Mouse (Mus musculus): Measurements from ENCODE around the gene A930004D18Rik. TPM values are rescaled to one million over a fixed set of nuclear protein-coding genes. Genes with fewer than 3 reads are reported as not detected.

Gene A930004D18Rik
- polyA plus RNA-seq, 1 experiment from 2014 or later: 9.8 TPM

GRCm38 (mm10) chr2:18025116-18025515 is 12.4 kb downstream of the A930004D18Rik start:
- Histone ChIP-seq H3K9me3 (ENCODE audit: control insufficient read depth, low read length) (no peaks in the 10 kb centered on the region), H3K9ac (ENCODE audit: low read depth, low read length) (no peak overlapping the region), H3K4me1 (ENCODE audit: control insufficient read depth, insufficient read depth, low read length) (peaks cover 10% of the 10 kb centered on the region; the same call in 1 of the 2 replicates), H3K27ac (ENCODE audit: low read length) (no peak overlapping the region), H3K4me3 (ENCODE audit: low read length) (no peak overlapping the region), H3K4me2 (ENCODE audit: low read depth, low read length) (no peak overlapping the region), H3K36me3 (ENCODE audit: control insufficient read depth, insufficient read depth, low read length) (no peaks in the 10 kb centered on the region), H3K27me3 (replicated peaks; ENCODE audit: control insufficient read depth, insufficient read depth, low read length) (no peaks in the 10 kb centered on the region)
- ATAC-seq: no peak
- WGBS: 59% methylated on average over 5 of the region's 5 CpGs

GRCm38 (mm10) chr2:18022886-18023285 is 14.7 kb downstream of the A930004D18Rik start:
- no peak for ATAC-seq
- WGBS: 77% methylated on average over 1 of the region's 1 CpGs
- Histone ChIP-seq H3K27ac (ENCODE audit: low read length) (no peak overlapping the region), H3K4me1 (ENCODE audit: control insufficient read depth, insufficient read depth, low read length) (peaks cover 10% of the 10 kb centered on the region; the same call in 1 of the 2 replicates), H3K9ac (ENCODE audit: low read depth, low read length) (no peak overlapping the region), H3K9me3 (ENCODE audit: control insufficient read depth, low read length) (no peaks in the 10 kb centered on the region), H3K4me3 (ENCODE audit: low read length) (no peak overlapping the region), H3K27me3 (replicated peaks; ENCODE audit: control insufficient read depth, insufficient read depth, low read length) (no peaks in the 10 kb centered on the region), H3K36me3 (ENCODE audit: control insufficient read depth, insufficient read depth, low read length) (no peaks in the 10 kb centered on the region), H3K4me2 (ENCODE audit: low read depth, low read length) (no peak overlapping the region)

GRCm38 (mm10) chr2:18019122-18019521 is 18.4 kb downstream of the A930004D18Rik start:
- Histone ChIP-seq H3K27ac (ENCODE audit: low read length) (no peak overlapping the region), H3K4me1 (ENCODE audit: control insufficient read depth, insufficient read depth, low read length) (no peaks in the 10 kb centered on the region), H3K9ac (ENCODE audit: low read depth, low read length) (no peak overlapping the region), H3K4me3 (ENCODE audit: low read length) (no peak overlapping the region), H3K36me3 (ENCODE audit: control insufficient read depth, insufficient read depth, low read length) (no peaks in the 10 kb centered on the region), H3K9me3 (ENCODE audit: control insufficient read depth, low read length) (no peaks in the 10 kb centered on the region), H3K4me2 (ENCODE audit: low read depth, low read length) (no peak overlapping the region), H3K27me3 (replicated peaks; ENCODE audit: control insufficient read depth, insufficient read depth, low read length) (no peaks in the 10 kb centered on the region)
- ATAC-seq: no peak
- 78% methylated on average over 1 of the region's 1 CpGs for WGBS

GRCm38 (mm10) chr2:18017321-18017720 is 20.2 kb downstream of the A930004D18Rik start:
- 93% methylated on average over 6 of the region's 6 CpGs for WGBS
- Histone ChIP-seq H3K9me3 (ENCODE audit: control insufficient read depth, low read length) (no peaks in the 10 kb centered on the region), H3K27ac (ENCODE audit: low read length) (no peak overlapping the region), H3K4me2 (ENCODE audit: low read depth, low read length) (no peak overlapping the region), H3K4me1 (ENCODE audit: control insufficient read depth, insufficient read depth, low read length) (no peaks in the 10 kb centered on the region), H3K4me3 (ENCODE audit: low read length) (no peak overlapping the region), H3K27me3 (replicated peaks; ENCODE audit: control insufficient read depth, insufficient read depth, low read length) (no peaks in the 10 kb centered on the region), H3K36me3 (ENCODE audit: control insufficient read depth, insufficient read depth, low read length) (no peaks in the 10 kb centered on the region), H3K9ac (ENCODE audit: low read depth, low read length) (no peak overlapping the region)
- ATAC-seq: no peak

- Histone ChIP-seq H3K4me2 (ENCODE audit: low read depth, low read length) (no peak overlapping the region), H3K27ac (ENCODE audit: low read length) (no peak overlapping the region), H3K36me3 (ENCODE audit: control insufficient read depth, insufficient read depth, low read length) (no peaks in the 10 kb centered on the region), H3K4me1 (ENCODE audit: control insufficient read depth, insufficient read depth, low read length) (no peaks in the 10 kb centered on the region), H3K4me3 (ENCODE audit: low read length) (no peak overlapping the region), H3K27me3 (replicated peaks; ENCODE audit: control insufficient read depth, insufficient read depth, low read length) (no peaks in the 10 kb centered on the region), H3K9me3 (ENCODE audit: control insufficient read depth, low read length) (no peaks in the 10 kb centered on the region), H3K9ac (ENCODE audit: low read depth, low read length) (no peak overlapping the region)
- 92% methylated on average over 1 of the region's 1 CpGs for WGBS
- ATAC-seq: no peak
These were observed 20.9 kb downstream of the A930004D18Rik start for GRCm38 (mm10) chr2:18016639-18017038.

- no peaks in the 10 kb centered on the region for H3K9me3 ChIP-seq (ENCODE audit: control insufficient read depth, low read length)
- no peaks in the 10 kb centered on the region for H3K4me1 ChIP-seq (ENCODE audit: control insufficient read depth, insufficient read depth, low read length)
- H3K27me3 ChIP-seq (replicated peaks; ENCODE audit: control insufficient read depth, insufficient read depth, low read length): no peaks in the 10 kb centered on the region
- no peak overlapping the region for H3K27ac ChIP-seq (ENCODE audit: low read length)
- H3K9ac ChIP-seq (ENCODE audit: low read depth, low read length): no peak overlapping the region
- H3K4me2 ChIP-seq (ENCODE audit: low read depth, low read length): no peak overlapping the region
- H3K36me3 ChIP-seq (ENCODE audit: control insufficient read depth, insufficient read depth, low read length): no peaks in the 10 kb centered on the region
- no peak overlapping the region for H3K4me3 ChIP-seq (ENCODE audit: low read length)
- WGBS: 63% methylated on average over 3 of the region's 3 CpGs
- ATAC-seq: no peak
These were observed 22.0 kb downstream of the A930004D18Rik start for GRCm38 (mm10) chr2:18015581-18015980.

GRCm38 (mm10) chr2:18012866-18013265 is 24.7 kb downstream of the A930004D18Rik start:
- no peak overlapping the region for H3K4me2 ChIP-seq (ENCODE audit: low read depth, low read length)
- H3K27ac ChIP-seq (ENCODE audit: low read length): no peak overlapping the region
- WGBS: 85% methylated on average over 3 of the region's 3 CpGs
- no peaks in the 10 kb centered on the region for H3K4me1 ChIP-seq (ENCODE audit: control insufficient read depth, insufficient read depth, low read length)
- H3K9ac ChIP-seq (ENCODE audit: low read depth, low read length): no peak overlapping the region
- no peaks in the 10 kb centered on the region for H3K36me3 ChIP-seq (ENCODE audit: control insufficient read depth, insufficient read depth, low read length)
- H3K27me3 ChIP-seq (replicated peaks; ENCODE audit: control insufficient read depth, insufficient read depth, low read length): no peaks in the 10 kb centered on the region
- H3K9me3 ChIP-seq (ENCODE audit: control insufficient read depth, low read length): no peaks in the 10 kb centered on the region
- H3K4me3 ChIP-seq (ENCODE audit: low read length): no peak overlapping the region
- no peak for ATAC-seq

- H3K9ac ChIP-seq (ENCODE audit: low read depth, low read length): no peak overlapping the region
- 81% methylated on average over 6 of the region's 6 CpGs for WGBS
- ATAC-seq: no peak
- no peaks in the 10 kb centered on the region for H3K9me3 ChIP-seq (ENCODE audit: control insufficient read depth, low read length)
- no peak overlapping the region for H3K4me2 ChIP-seq (ENCODE audit: low read depth, low read length)
- no peaks in the 10 kb centered on the region for H3K36me3 ChIP-seq (ENCODE audit: control insufficient read depth, insufficient read depth, low read length)
- no peaks in the 10 kb centered on the region for H3K4me1 ChIP-seq (ENCODE audit: control insufficient read depth, insufficient read depth, low read length)
- H3K27ac ChIP-seq (ENCODE audit: low read length): no peak overlapping the region
- H3K4me3 ChIP-seq (ENCODE audit: low read length): no peak overlapping the region
- H3K27me3 ChIP-seq (replicated peaks; ENCODE audit: control insufficient read depth, insufficient read depth, low read length): no peaks in the 10 kb centered on the region
These were observed 26.3 kb downstream of the A930004D18Rik start for GRCm38 (mm10) chr2:18011226-18011625.

GRCm38 (mm10) chr2:18005137-18005536 is 32.4 kb downstream of the A930004D18Rik start:
- Histone ChIP-seq H3K4me3 (ENCODE audit: low read length) (no peak overlapping the region), H3K9me3 (ENCODE audit: control insufficient read depth, low read length) (no peaks in the 10 kb centered on the region), H3K27me3 (replicated peaks; ENCODE audit: control insufficient read depth, insufficient read depth, low read length) (no peaks in the 10 kb centered on the region), H3K27ac (ENCODE audit: low read length) (no peak overlapping the region), H3K4me1 (ENCODE audit: control insufficient read depth, insufficient read depth, low read length) (no peaks in the 10 kb centered on the region), H3K9ac (ENCODE audit: low read depth, low read length) (no peak overlapping the region), H3K4me2 (ENCODE audit: low read depth, low read length) (no peak overlapping the region), H3K36me3 (ENCODE audit: control insufficient read depth, insufficient read depth, low read length) (no peaks in the 10 kb centered on the region)
- ATAC-seq: no peak
- 29% methylated on average over 8 of the region's 8 CpGs for WGBS

- H3K4me3 ChIP-seq (ENCODE audit: low read length): no peak overlapping the region
- 70% methylated on average over 4 of the region's 4 CpGs for WGBS
- no peak for ATAC-seq
These were observed 33.3 kb downstream of the A930004D18Rik start for GRCm38 (mm10) chr2:18004286-18004685.

More at GRCm38 (mm10) chr2:18004286-18004685, 33.3 kb downstream of the A930004D18Rik start:
- Histone ChIP-seq H3K4me2 (ENCODE audit: low read depth, low read length) (no peak overlapping the region), H3K27ac (ENCODE audit: low read length) (no peak overlapping the region), H3K27me3 (replicated peaks; ENCODE audit: control insufficient read depth, insufficient read depth, low read length) (no peaks in the 10 kb centered on the region), H3K9ac (ENCODE audit: low read depth, low read length) (no peak overlapping the region), H3K9me3 (ENCODE audit: control insufficient read depth, low read length) (no peaks in the 10 kb centered on the region), H3K36me3 (ENCODE audit: control insufficient read depth, insufficient read depth, low read length) (no peaks in the 10 kb centered on the region), H3K4me1 (ENCODE audit: control insufficient read depth, insufficient read depth, low read length) (no peaks in the 10 kb centered on the region)
